Mouse (Mus musculus) naive thymus-derived CD4-positive, alpha-beta T cell, adult 2 months (primary cell): ENCODE measurements around the gene Plpp1.

Experiments
- DNase-seq: peaks from one replicate; pipeline ENCODE4 v3.0.0-alpha.2; 2011; ENCODE audit warnings: low read depth

Gene Plpp1

GRCm38 (mm10) chr13:112800597-112801380 is at the start of gene Plpp1:
Gene Plpp1 (plus strand): TSS chr13:112800792.
- DNase-seq: peak; percentile 46

- no peak for DNase-seq
Observed at GRCm38 (mm10) chr13:112751454-112752308, 48.9 kb upstream of the Plpp1 start.

GRCm38 (mm10) chr13:112752309-112752975 is 48.1 kb upstream of the Plpp1 start:
- no peak for DNase-seq

- DNase-seq: no peak
Observed at GRCm38 (mm10) chr13:112753522-112753921, 47.1 kb upstream of the Plpp1 start.

- no peak for DNase-seq
Observed at GRCm38 (mm10) chr13:112754871-112755270, 45.7 kb upstream of the Plpp1 start.

- no peak for DNase-seq
Observed at GRCm38 (mm10) chr13:112755507-112756010, 45.0 kb upstream of the Plpp1 start.

- no peak for DNase-seq
Observed at GRCm38 (mm10) chr13:112757395-112757794, 43.2 kb upstream of the Plpp1 start.

GRCm38 (mm10) chr13:112758546-112759090 is 42.0 kb upstream of the Plpp1 start:
- no peak for DNase-seq

- DNase-seq: no peak
Observed at GRCm38 (mm10) chr13:112759364-112759763, 41.2 kb upstream of the Plpp1 start.

- DNase-seq: no peak
Observed at GRCm38 (mm10) chr13:112759777-112760537, 40.6 kb upstream of the Plpp1 start.

- peak; percentile 10 for DNase-seq
Observed at GRCm38 (mm10) chr13:112760538-112760881, 40.1 kb upstream of the Plpp1 start.

GRCm38 (mm10) chr13:112761787-112762186 is 38.8 kb upstream of the Plpp1 start:
- DNase-seq: no peak

- no peak for DNase-seq
Observed at GRCm38 (mm10) chr13:112762548-112762947, 38.0 kb upstream of the Plpp1 start.

- no peak for DNase-seq
Observed at GRCm38 (mm10) chr13:112763531-112764091, 37.0 kb upstream of the Plpp1 start.

- no peak for DNase-seq
Observed at GRCm38 (mm10) chr13:112764556-112764955, 36.0 kb upstream of the Plpp1 start.

- DNase-seq: no peak
Observed at GRCm38 (mm10) chr13:112765654-112766053, 34.9 kb upstream of the Plpp1 start.

GRCm38 (mm10) chr13:112770528-112771328 is 29.9 kb upstream of the Plpp1 start:
- DNase-seq: no peak

GRCm38 (mm10) chr13:112771447-112772208 is 29.0 kb upstream of the Plpp1 start:
- DNase-seq: no peak

- no peak for DNase-seq
Observed at GRCm38 (mm10) chr13:112772252-112772651, 28.3 kb upstream of the Plpp1 start.
